Mouse (Mus musculus): ENCODE measurements around the gene Mrps6. TPM values are rescaled to one million over a fixed set of nuclear protein-coding genes. Genes with fewer than 3 reads are reported as not detected.
A peak's percentile ranks its signal among the peaks of the same experiment; 100 is the strongest.
"Not testable (repeated sequence)": the region's sequence is repeated elsewhere in the genome, so short reads cannot be mapped to it uniquely, and the experiment has no call there.

The Mrps6 gene
- total RNA-seq, 2 experiments from 2014 or later = 6.6 to 10.2 TPM

- ATAC-seq (ENCODE audit: poor library complexity, severe bottlenecking) = no peak
Observed at GRCm38 (mm10) chr16:92061586-92061985, 3.5 kb downstream of the Mrps6 start.

DNA sequence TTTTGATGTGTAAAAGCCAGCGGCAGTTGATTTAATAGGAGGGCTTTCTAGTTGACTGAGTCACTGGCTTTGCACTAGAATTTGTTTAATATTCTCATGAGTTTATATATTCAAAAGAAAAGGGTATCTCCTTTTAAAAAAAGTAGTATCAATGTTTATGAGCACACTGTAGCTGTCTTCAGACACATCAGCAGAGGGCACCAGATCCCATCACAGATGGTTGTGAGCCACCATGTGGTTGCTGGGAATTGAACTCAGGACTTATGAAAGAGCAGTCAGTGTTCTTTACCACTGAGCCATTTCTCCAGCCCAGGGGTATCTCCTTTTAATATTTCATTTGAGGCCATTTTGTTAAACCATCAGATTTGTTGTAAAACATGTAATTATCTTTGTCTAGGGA lies 4.8 kb downstream of the Mrps6 start:
- ATAC-seq (ENCODE audit: poor library complexity, severe bottlenecking) = no peak

GRCm38 (mm10) chr16:92064801-92065200 lies 6.7 kb downstream of the Mrps6 start:
- ATAC-seq (ENCODE audit: poor library complexity, severe bottlenecking) = no peak

DNA sequence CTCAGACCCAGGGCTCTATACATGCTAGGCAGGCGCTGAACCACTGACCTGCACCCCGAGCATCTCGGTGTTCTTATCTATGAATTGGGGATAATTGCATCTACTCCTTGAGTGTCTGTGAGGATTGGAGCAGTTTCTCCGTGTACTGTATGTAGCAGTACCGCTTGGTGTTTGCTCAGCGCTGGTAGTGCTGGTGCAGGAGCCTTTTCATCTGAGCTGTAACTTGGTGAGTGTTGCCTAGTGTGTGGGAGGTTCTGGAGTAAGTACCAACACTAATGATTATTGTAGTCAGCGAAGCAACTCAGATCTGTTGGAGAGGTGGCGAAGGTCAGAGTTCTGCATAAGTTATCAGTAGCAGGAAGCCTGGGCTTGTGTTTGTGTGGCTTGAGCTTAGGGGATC lies 12.3 kb downstream of the Mrps6 start:
- no peak for ATAC-seq (ENCODE audit: poor library complexity, severe bottlenecking)

- no peak for ATAC-seq (ENCODE audit: poor library complexity, severe bottlenecking)
Observed at GRCm38 (mm10) chr16:92076797-92077196, 18.7 kb downstream of the Mrps6 start.

DNA sequence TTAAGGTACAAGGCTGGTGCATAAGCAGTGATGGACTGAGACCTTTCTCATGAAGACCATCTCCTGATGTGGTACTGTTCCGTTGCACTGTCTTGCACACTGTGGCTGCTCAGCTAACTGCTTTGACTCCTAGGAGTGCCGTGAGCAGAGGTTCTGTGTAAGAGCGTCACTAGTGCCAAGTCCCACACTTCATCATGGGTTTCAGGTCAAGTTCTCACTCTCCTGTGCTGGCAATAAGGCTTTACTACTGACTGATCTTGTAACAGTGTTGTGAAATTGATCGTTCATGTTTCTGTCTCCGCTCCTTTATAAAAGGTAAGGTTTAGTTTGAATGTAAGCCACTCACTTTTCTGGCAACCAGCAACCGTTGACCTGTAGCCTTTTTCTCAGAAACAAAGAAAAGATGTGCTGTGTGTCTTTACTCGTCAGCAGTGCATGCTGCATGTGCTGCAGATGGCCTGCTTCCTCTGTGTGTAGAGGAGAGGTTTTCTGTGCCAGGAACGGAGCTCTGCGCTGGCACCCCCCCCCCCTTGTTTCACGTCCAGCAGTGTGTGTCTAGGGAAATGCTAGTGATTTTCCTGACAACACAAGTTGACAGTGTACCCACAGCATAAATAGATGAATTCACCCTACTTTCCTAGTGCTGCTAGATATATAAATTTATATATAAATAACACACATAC lies 25.8 kb downstream of the Mrps6 start:
- ATAC-seq (ENCODE audit: poor library complexity, severe bottlenecking) = no peak

DNA sequence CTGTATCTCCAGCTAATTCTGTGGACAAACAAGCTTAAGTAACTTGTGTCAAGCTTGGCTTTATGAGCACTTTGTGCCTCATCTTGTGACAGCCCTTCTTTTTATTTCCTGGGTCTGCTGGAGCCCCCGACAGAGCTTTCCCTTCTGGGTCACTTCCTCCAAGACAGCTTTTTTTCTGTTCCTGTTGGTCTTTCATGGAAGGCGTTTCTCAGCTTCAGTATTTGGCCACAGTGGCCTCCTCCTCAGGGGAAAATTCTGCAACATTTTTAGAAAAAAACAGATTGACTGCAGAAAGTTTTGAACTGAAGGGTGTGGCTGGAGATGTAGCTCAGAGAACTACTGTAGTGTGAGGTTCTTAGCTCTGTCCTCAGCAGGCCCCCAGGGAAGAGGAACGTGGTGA lies 31.2 kb downstream of the Mrps6 start:
- ATAC-seq (ENCODE audit: poor library complexity, severe bottlenecking) = peak; percentile 54

DNA sequence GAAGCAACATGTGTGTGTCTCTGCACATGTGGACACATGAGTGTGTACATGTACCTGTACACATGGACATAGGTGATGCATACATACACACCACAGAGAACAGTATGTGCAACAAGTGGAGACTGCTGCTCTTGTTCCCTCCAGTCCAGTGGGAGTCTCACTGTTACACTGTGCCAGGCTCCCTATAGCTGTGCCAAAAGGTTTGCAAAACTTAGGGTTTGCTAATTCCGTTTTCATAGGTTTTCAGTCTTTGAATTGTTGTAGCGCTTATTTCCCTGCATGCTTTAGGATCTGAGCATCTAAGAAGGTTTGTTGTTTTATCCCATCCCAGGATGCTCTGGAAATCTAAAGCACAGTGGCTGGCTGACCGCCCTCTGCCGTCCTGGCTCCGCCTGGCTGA lies 33.8 kb downstream of the Mrps6 start:
- ATAC-seq (ENCODE audit: poor library complexity, severe bottlenecking) = no peak

DNA sequence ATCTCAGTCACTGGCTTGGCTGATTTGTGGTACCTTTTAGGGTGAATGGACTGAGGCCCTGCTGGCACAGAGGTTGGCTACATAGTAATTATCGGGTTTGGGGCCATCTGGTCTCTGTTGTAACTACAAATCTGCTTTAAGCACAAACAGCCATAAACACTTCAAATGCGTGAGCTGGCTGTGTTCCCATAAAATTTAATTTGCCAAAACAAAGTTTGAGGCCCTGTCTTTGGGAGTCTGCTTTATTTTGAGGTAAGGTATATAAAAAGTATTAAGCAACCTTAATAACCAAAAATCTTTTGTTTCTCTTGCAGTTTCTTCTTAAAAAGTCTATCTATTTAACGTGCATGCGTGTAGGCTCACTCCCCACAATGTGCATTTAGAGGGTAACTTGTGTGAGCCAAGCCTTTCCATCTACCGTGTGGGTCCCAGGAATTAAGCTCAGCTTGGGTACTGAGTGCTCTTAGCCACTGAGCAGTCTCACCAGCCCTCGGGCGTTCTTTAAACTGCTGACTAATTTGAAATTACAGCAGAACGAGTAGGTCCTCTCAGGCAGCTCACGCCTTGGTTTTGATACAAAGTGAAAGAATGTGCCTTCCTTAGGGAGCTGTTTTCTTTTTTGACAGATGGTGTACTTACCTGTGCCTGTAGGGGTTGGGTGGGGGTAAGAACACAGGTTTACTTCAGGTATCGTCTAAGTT lies 40.4 kb downstream of the Mrps6 start:
- ATAC-seq (ENCODE audit: poor library complexity, severe bottlenecking) = no peak

DNA sequence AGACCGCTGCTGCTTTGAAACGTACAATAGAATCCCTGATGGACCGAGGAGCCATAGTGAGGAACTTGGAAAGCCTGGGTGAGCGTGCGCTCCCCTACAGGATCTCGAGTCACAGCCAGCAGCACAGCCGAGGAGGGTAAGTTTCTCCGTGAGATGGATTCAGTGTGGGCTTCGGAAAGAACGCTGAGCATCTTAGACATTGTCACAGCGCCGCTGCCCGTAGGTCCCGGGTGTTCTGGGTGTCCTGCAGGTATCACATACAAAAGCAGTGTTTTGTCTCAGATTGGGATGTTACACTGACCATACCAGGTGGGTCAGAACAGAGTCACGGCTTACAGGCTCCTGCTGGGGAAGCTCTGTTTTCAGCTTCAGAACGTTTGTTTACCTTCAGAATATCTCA lies 41.5 kb downstream of the Mrps6 start:
- ATAC-seq (ENCODE audit: poor library complexity, severe bottlenecking) = no peak

GRCm38 (mm10) chr16:92100111-92100510 lies 42.0 kb downstream of the Mrps6 start:
- ATAC-seq (ENCODE audit: poor library complexity, severe bottlenecking) = no peak

DNA sequence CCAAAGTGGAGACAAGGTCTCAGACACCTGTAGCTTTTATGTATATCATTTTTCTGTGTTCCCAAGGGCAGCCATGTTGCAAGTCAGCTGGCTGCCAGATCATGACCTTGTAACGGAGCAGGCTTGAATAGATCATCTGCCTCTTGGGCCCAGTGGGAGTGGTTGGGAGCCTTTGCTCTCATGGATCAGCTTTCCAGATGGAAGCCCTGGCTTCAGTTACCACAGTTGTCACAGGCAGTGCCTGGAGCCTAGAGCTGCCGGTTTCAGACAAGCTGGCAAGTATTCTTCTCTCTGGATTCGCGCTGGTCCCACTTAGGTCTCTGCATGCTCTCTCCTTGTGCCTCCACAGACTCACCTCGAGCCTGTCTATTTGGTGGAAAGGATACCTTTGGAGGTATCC lies 44.0 kb downstream of the Mrps6 start:
- no peak for ATAC-seq (ENCODE audit: poor library complexity, severe bottlenecking)

DNA sequence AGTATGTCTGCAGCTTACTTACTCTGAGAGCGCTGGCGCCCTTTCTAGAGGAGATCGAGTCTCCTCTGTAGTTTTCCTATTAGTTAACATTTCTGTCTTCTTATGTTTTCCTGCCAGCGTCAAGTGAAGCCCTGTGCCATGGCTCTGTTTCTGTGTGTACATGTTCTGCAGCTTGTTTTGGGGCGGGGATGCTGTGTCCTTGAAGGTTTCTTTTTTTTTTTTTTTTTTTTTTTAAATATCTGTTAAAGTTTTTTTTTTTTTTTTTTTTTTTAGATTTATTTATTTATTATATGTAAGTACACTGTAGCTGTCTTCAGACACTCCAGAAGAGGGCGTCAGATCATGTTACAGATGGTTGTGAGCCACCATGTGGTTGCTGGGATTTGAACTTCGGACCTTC lies 44.9 kb downstream of the Mrps6 start:
- ATAC-seq (ENCODE audit: poor library complexity, severe bottlenecking) = not testable (repeated sequence)

DNA sequence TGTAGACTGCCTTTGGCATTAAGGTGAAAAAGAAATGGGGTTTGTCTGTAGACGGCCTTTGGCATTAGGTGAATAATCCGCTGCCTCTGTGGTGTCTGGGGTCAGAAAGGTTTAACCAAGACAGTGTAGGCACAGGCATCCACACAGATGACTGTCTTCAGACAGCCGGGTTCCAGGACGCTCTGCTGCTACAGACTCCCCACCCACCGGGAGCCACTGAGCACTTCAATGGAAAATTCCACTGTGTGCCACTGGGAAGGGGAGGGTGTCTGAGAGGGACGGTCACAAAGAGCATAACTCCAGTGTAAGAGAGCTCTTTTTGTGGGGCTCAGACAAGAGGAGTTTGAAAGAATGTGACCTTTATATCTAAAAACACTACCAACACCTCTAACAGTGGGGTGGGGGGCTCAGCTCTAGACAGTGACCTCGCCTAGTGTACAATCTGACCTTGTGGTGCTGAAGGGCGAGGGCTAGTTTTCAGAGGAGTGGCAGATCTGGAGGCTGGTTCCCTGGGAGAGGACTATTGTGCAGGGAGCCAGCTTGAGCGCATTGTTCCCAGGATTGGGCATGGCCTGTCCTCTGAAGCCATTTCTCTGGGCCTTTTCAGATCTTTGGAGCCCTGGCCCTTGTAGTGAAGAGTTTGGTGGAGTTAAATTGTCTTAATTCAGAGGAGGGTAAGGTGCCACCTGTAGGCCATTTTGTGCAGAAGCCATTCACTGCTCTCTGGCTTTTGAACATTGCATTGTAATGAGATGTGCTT lies 45.7 kb downstream of the Mrps6 start:
- ATAC-seq (ENCODE audit: poor library complexity, severe bottlenecking) = no peak

DNA sequence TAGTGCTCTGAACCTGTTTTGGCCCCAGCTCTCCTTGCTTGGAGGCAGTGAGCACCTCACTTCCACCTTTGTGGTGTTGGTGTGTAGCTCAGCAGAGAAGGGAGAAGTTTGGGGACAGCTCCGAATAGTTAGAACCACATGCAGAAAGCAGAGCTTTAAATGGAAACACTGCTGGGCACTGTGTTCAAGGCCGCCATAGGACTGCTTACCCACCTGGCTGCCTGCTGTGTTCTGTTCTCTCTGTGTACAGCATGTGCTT lies 46.2 kb downstream of the Mrps6 start:
- no peak for ATAC-seq (ENCODE audit: poor library complexity, severe bottlenecking)

DNA sequence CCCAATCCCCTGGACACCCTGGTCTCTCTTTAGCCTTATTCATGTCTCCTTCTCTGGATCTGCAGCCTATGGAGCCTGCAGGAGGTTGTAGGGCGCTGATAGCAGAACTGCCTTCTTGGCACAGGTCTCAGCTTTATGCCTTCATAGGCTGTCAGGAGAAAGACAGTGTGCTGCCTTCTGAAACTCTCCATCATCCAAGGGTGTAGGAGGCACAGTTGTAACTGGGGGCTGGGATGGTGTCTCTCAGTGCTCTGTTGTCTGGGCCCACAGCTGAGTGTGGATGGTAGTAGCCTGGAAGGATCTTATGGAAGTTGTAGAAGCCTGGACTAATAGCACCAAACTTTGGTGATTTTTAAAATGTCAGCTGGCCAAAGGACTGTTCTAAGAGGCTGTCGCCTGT lies 46.9 kb downstream of the Mrps6 start:
- no peak for ATAC-seq (ENCODE audit: poor library complexity, severe bottlenecking)

GRCm38 (mm10) chr16:92105631-92106030 lies 47.6 kb downstream of the Mrps6 start:
- no peak for ATAC-seq (ENCODE audit: poor library complexity, severe bottlenecking)

DNA sequence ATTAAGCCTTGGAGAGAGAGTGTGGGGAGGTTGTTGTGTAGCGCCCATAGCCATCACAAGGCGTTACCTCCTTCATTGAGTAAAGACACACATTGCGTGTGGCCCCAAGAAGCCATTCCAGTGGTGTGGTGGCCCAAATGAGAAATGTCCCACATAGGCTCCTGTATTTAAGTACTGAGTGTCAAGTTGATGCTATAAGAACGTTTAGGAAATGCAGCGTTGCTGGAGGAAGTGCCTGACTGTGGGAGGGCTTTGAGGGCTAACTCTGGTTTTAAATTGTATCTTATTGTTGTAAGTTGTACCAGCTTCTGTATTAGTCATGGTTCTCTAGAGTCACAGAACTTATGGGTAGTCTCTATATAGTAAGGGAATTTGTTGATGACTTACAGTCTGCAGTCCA lies 49.3 kb downstream of the Mrps6 start:
- no peak for ATAC-seq (ENCODE audit: poor library complexity, severe bottlenecking)

DNA sequence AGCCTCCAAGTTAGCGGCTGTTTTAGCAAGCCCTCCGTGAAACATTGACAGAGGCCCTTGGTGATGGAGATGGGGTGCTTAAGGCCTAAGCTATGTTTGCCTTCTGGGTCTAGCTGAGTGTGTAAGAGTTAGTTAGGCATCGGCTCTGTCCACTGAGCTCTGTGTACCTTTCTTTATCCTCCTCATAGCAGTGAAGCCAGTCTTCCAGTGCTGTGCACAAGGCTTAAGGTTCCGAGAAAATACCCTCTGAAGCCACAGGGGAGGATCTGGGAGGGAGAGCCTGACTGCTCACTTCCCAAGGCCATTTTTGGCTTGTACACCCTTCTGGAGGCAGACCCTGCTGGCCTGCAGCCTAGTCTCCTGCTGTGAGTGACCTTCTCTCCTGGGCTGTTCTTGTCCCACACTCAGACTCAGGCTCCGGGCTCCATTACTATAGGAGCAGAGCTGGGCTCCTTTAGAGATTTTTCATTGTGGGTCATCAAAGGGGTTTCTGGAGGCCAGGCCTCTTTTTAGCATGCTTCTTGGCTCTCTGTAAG lies 56.7 kb downstream of the Mrps6 start:
- no peak for ATAC-seq (ENCODE audit: poor library complexity, severe bottlenecking)

GRCm38 (mm10) chr16:92115611-92116421 lies 57.7 kb downstream of the Mrps6 start:
- no peak for ATAC-seq (ENCODE audit: poor library complexity, severe bottlenecking)
